Mouse (Mus musculus): ENCODE measurements around the gene Gm17482. TPM values are rescaled to one million over a fixed set of nuclear protein-coding genes. Genes with fewer than 3 reads are reported as not detected.

Gm17482 gene
- polyA plus RNA-seq, 1 experiment from 2014 or later: not detected

DNA sequence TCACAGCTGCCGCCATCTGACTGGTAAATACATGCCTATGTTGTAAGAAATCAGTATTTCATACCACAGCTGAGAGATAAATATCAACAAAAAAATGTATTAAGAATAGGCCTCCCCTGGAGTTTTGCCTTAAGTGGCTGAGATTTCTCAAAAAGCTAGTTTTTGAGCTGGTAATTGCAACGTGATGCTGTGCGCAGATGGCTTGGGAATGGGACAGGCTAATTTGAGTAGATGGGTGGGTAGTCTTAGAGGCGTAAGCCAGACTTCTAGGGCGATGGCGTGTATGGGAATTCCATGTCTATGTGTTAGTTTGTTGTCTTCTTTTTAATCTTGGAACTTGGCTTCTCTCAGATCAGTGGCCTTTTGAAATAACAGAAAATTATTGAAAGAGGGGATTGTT, 64.7 kb downstream of the Gm17482 start:
- Histone ChIP-seq H3K27me3 (ENCODE audit: control insufficient read depth, insufficient read depth, low read length) (0 out of 2 replicates have a peak, but pooled peaks cover 2% of the 10 kb centered on the region), H3K36me3 (ENCODE audit: control insufficient read depth, insufficient read depth) (no peaks in the 10 kb centered on the region), H3K27ac (ENCODE audit: low read length) (no peak overlapping the region), H3K4me3 (ENCODE audit: low read length) (no peak overlapping the region), H3K4me1 (ENCODE audit: control insufficient read depth, insufficient read depth, low read length) (peaks cover 4% of the 10 kb centered on the region; the same call in 1 of the 2 replicates), H3K4me2 (ENCODE audit: low read depth, low read length) (no peak overlapping the region), H3K9ac (ENCODE audit: low read length) (no peak overlapping the region), H3K9me3 (replicated peaks; ENCODE audit: control insufficient read depth, low read length) (no peaks in the 10 kb centered on the region)
- ATAC-seq (replicated peaks; ENCODE audit: extremely low read depth, insufficient read depth, low FRiP score): no peak
- WGBS: 92% methylated on average over 6 of the region's 6 CpGs

DNA sequence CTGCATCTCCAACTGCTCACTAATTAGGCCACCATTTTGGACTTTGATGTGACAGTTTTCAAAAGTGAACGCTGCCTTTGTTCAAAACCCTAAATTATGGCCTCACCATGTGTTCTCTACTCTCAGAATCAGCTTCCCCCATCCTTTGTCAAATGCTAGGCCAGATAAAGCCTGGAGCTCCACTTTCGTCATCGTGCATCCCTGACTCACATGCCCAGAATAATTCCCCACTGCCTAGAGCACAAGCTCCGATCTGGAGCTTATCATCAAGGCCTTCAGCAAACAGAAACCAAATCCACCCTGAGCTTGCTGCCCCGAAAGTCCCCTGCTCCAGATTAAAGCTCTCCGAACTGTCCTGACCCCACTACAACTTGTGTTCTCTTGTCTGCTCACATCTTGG, 65.5 kb downstream of the Gm17482 start:
- Histone ChIP-seq H3K9me3 (replicated peaks; ENCODE audit: control insufficient read depth, low read length) (no peaks in the 10 kb centered on the region), H3K9ac (ENCODE audit: low read length) (no peak overlapping the region), H3K4me1 (ENCODE audit: control insufficient read depth, insufficient read depth, low read length) (peaks cover 4% of the 10 kb centered on the region; the same call in 1 of the 2 replicates), H3K27me3 (ENCODE audit: control insufficient read depth, insufficient read depth, low read length) (0 out of 2 replicates have a peak, but pooled peaks cover 2% of the 10 kb centered on the region), H3K4me3 (ENCODE audit: low read length) (no peak overlapping the region), H3K4me2 (ENCODE audit: low read depth, low read length) (peak overlapping the region; percentile 25; the same call in 1 of the 2 replicates), H3K27ac (ENCODE audit: low read length) (no peak overlapping the region), H3K36me3 (ENCODE audit: control insufficient read depth, insufficient read depth) (no peaks in the 10 kb centered on the region)
- 37% methylated on average over 6 of the region's 6 CpGs for WGBS
- no peak for ATAC-seq (replicated peaks; ENCODE audit: extremely low read depth, insufficient read depth, low FRiP score)

DNA sequence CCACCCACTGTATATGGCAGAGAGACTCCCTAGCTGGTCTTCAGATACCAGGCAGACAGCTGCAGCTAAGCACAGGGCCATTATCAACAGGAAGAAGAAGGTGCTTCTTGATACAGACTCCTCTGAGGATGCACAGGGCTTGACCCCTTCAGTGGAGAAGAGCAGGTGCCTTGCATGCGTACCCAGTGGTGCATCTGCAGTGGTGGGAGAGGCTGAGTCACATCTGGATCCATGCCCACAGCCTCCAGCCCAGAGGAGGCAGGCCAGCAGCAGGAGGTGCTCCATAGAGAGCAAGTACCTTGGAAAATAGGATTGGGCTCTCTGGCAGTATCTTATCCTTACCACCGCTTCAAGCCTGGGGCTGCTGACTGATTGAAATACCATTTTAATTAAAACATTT, 66.7 kb downstream of the Gm17482 start:
- Histone ChIP-seq H3K27me3 (ENCODE audit: control insufficient read depth, insufficient read depth, low read length) (no peaks in the 10 kb centered on the region), H3K27ac (ENCODE audit: low read length) (no peak overlapping the region), H3K36me3 (ENCODE audit: control insufficient read depth, insufficient read depth) (no peaks in the 10 kb centered on the region), H3K4me1 (ENCODE audit: control insufficient read depth, insufficient read depth, low read length) (peaks cover 4% of the 10 kb centered on the region; the same call in 1 of the 2 replicates), H3K9ac (ENCODE audit: low read length) (no peak overlapping the region), H3K9me3 (replicated peaks; ENCODE audit: control insufficient read depth, low read length) (peaks cover 4% of the 10 kb centered on the region; the same call in 1 of the 2 replicates), H3K4me3 (ENCODE audit: low read length) (no peak overlapping the region), H3K4me2 (ENCODE audit: low read depth, low read length) (no peak overlapping the region)
- ATAC-seq (replicated peaks; ENCODE audit: extremely low read depth, insufficient read depth, low FRiP score): no peak
- 71% methylated on average over 2 of the region's 2 CpGs for WGBS

DNA sequence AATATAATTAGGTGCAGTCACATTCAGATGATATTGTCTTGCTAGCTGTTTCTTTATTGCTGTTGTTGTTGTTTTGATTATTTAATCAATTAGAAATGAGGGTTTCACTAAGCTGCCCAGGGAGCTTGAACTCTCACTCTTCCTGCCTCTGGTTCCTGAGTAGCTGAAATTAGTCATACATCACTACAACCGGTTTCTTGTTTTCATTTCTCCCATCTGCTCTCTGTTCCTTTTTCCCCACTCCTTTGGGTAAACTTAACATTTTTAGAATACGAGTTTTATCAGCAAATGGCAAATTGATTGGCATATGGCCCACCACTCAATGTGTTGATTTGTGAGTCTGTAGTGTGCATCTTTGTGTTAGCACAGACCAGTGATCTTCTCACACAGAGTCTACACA, 80.0 kb downstream of the Gm17482 start:
- Histone ChIP-seq H3K4me1 (ENCODE audit: control insufficient read depth, insufficient read depth, low read length) (no peaks in the 10 kb centered on the region), H3K4me2 (ENCODE audit: low read depth, low read length) (no peak overlapping the region), H3K36me3 (ENCODE audit: control insufficient read depth, insufficient read depth) (no peaks in the 10 kb centered on the region), H3K9me3 (replicated peaks; ENCODE audit: control insufficient read depth, low read length) (peaks cover 6% of the 10 kb centered on the region), H3K4me3 (ENCODE audit: low read length) (no peak overlapping the region), H3K27me3 (ENCODE audit: control insufficient read depth, insufficient read depth, low read length) (no peaks in the 10 kb centered on the region), H3K9ac (ENCODE audit: low read length) (no peak overlapping the region), H3K27ac (ENCODE audit: low read length) (no peak overlapping the region)
- ATAC-seq (replicated peaks; ENCODE audit: extremely low read depth, insufficient read depth, low FRiP score): no peak
- WGBS: 47% methylated on average over 2 of the region's 2 CpGs

Other genes with a start within 250 kb of the Gm17482 start
- gene Tamm41, start 189.5 kb upstream of the Gm17482 start, polyA plus RNA-seq (2015; fragmentation: Nextera tagmentation; extraction: Ambion mirVana): 33.2 and 36.5 TPM in 2 replicates
- 1.3 and 1.8 TPM in 2 replicates for gene Syn2, start 92.4 kb upstream of the Gm17482 start, polyA plus RNA-seq (2015; fragmentation: Nextera tagmentation; extraction: Ambion mirVana)
- 1.1 and 1.3 TPM in 2 replicates for gene Timp4, start 24.9 kb downstream of the Gm17482 start, polyA plus RNA-seq (2015; fragmentation: Nextera tagmentation; extraction: Ambion mirVana)
- gene Pparg, start 133.6 kb downstream of the Gm17482 start, polyA plus RNA-seq (2015; fragmentation: Nextera tagmentation; extraction: Ambion mirVana): 4.0 and 4.3 TPM in 2 replicates

Data from heart, embryonic 16.5 days (tissue).